Mouse (Mus musculus) testis, adult 2 months (tissue): Measurements from ENCODE around the gene Efcab11.

Source experiments
- CTCF ChIP-seq: fragments of 200-500 bp; IDR thresholded peaks from 2 replicates; pipeline ENCODE4 v1.5.1; 2012; ENCODE audit warnings: low read depth, mild to moderate bottlenecking, inconsistent platforms, low read length, moderate library complexity; ENCODE audit not compliant: control insufficient read depth, insufficient read depth, insufficient replicate concordance
- POLR2A ChIP-seq: fragments of 200-500 bp; IDR thresholded peaks from 2 replicates; pipeline ENCODE4 v1.6.1; 2012; ENCODE audit warnings: low read depth, mild to moderate bottlenecking, inconsistent platforms, low read length, moderate library complexity; ENCODE audit not compliant: control insufficient read depth

GRCm38 (mm10) chr12:99807891-99808290 lies 76.3 kb downstream of the Efcab11 start:
- TF ChIP-seq POLR2A (no peak), CTCF (no peak)
